Mouse (Mus musculus): ENCODE data around the gene Colec11.

Gene Colec11

GRCm38 (mm10) chr12:28603494-28603893, 19.7 kb downstream of the Colec11 start:
- intact Hi-C loops (cut with DNase I): no loop called here

DNA sequence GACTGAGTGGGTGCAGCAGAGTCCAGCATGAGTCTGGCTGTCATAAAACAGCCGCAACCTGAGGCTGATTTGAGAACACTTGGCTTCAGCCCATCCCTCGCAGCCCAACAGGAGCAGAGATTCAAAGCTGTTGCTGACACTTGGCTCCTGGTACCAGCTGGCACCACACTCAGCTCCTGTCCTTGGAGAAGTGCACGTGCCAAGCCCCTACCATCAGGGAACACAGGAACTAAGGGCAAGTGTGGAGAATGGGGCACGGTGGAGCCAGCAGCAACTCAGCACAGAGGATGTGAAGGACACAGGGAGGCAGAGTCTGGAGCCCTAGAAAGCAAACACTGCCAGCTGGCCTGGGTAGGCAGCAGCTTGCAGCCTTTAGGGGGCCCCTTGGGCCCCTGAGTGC, 20.9 kb downstream of the Colec11 start:
- intact Hi-C loops (cut with DNase I): no loop called here

GRCm38 (mm10) chr12:28598526-28598991, 24.6 kb downstream of the Colec11 start:
- intact Hi-C loops (cut with DNase I): no loop called here

DNA sequence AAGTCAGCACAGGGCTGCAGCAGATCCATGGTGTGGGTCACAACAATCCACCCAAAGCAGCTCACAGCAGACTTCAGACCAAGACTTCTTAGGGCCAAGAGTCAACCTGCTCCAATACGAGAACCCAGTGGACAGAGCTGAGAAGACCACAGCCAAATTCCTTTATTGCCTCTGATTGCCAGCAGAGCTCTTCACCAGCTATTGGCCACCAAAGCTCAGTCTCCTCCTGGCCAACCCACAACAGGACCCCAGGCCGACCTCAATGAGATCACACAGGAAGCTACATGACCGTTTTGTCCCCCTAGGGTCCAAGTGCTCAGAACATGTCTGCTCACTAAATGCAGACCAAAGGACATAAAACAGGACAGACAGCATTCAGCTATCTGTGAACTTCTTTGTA, 25.1 kb downstream of the Colec11 start:
- intact Hi-C loops (cut with DNase I): no loop called here

- intact Hi-C loops (cut with DNase I): no loop called here
Observed at GRCm38 (mm10) chr12:28597699-28598098, 25.5 kb downstream of the Colec11 start.

DNA sequence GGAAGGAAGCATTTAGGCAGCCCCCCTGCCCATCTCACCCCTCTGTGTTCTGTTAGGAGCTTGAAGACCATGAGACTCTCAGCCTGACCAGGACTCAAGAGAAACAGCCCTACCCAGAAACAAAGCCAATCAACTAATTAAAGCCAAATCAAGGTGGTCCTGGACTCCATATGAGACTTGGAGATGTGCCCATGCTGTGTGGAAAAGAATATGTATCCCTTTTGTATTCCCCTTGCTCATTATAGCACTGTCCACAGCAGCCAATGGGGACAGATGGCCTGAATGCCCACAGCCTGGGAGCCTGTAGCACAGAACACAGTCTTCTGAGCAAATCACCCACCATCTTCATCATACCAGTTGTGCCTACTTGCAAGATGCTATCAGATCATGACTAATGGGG, 26.3 kb downstream of the Colec11 start:
- intact Hi-C loops (cut with DNase I): no loop called here

DNA sequence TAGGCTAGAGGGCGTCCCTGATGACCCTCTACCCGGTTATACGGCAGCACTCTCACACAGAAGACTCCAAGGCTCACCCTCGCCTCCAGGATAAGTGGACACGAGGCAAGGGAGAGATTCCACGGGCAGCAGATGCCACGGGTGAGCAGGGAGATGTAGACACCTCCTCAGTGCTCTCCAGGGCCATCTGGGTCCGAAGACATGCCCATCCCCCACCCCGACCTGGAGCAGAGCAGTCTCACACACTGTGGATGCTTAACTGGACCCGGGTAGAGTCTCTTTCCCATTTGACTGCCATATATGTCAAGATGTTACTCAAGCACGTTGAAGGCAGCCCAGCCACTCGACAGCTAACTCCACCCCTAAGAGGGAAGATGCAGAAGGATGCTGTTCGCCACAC, 32.7 kb downstream of the Colec11 start:
- intact Hi-C loops (cut with DNase I): no loop called here

DNA sequence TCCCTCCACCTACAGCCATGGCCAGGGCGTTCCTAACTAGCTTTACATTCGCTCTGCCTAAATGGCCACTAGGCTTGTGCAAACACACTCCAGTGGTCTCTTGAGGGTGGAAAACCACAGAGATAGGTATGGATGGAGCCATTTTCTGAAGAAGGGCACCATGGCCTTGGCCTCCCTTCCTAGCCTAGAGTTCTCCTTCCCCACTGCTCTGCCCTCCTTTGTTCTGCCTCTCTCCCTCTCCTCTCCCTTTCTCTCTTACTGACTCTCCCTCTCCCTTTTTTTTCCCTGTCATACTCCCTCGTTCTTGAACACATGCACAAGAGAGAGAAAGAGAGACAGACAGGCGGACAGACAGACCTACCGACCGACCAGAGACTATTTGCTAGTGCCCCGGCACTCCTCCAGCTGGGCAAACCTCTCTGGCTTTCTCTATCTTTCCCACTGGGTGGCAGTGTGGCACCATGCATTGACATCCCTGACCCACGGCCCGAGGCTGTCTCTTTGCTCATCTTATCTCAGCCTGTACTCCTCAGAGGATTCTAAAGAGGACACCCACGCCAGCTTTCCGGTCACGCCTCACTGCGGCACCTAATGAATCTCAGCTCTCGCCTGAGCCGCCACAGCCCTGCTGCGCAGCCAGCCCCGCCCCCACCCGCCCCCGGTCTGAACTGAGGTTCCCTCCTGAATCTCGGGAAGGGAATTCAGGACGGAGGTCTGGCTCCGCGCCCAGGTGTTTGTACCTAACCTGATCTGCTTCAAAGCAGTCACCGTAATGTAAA, 33.9 kb downstream of the Colec11 start:
- intact Hi-C loops (cut with DNase I): loop anchor here (10.0 kb wide), 1 partner anchor 1296 kb away; no protein-coding TSS in a partner anchor

DNA sequence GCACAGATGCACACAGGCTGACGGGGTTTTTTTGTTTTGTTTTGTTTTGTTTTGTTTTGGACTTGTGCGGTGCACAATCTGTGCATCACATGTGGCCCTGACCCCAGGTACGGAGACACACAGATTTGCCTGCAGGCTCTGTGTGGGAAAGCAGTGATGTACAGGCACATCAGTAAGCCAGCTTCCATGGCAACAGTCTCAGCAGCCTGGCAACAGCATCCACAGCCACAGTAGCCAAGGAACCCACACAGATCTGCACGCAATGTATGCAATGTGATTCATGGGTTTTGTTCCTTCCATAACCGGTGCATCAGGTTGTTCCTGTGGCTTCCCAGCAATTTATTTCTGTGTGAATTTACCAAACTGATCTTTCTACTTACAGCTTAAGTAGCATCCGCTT, 35.2 kb downstream of the Colec11 start:
- intact Hi-C loops (cut with DNase I): loop anchor here (10.0 kb wide), 1 partner anchor 1297 kb away; no protein-coding TSS in a partner anchor

DNA sequence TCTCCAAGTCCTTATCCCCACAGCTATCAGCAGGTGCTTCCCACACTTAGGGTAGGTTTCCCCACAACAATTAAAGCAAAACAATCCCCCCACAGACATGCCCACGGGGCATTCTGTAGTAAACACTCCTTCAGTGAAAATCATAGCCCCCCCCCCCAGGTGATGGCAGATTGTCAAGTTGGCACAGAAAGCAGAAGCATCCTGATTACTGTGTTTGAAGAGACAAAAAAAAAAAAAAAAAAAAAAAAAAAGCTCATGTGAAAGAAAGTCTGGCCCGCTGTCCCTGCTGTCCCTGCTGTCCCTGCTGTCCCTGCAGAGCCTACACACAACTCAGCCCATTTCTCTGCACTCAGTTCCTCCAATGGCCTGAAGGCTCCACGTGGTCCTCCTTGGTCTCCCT, 39.1 kb downstream of the Colec11 start:
- intact Hi-C loops (cut with DNase I): loop anchor here (10.0 kb wide), 1 partner anchor 1301 kb away; no protein-coding TSS in a partner anchor

- intact Hi-C loops (cut with DNase I): loop anchor here (10.0 kb wide), 1 partner anchor 1302 kb away; no protein-coding TSS in a partner anchor
Observed at GRCm38 (mm10) chr12:28582423-28582822, 40.8 kb downstream of the Colec11 start, which contains the start of gene Allc. TSS of gene Allc (minus strand) at chr12:28582523.

DNA sequence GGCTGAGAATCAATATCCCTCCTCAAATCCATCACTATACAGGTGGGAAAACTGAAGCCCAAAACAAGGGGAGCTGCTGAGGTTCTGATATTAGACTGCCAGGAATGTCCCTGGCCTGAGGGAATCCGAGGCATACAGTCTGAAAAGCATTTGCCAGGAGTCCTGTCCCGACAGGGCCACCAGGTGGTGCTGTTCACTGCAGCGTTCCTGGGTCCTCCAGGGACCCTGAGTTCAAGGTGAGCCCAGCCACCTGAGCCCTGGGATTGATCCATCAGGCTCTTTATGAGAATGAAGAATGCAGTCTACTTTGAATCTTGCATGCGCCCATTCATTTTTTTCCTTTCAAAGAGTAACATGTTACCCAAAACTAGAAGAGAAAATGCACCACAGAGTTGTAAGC, 44.0 kb downstream of the Colec11 start:
- intact Hi-C loops (cut with DNase I): no loop called here

DNA sequence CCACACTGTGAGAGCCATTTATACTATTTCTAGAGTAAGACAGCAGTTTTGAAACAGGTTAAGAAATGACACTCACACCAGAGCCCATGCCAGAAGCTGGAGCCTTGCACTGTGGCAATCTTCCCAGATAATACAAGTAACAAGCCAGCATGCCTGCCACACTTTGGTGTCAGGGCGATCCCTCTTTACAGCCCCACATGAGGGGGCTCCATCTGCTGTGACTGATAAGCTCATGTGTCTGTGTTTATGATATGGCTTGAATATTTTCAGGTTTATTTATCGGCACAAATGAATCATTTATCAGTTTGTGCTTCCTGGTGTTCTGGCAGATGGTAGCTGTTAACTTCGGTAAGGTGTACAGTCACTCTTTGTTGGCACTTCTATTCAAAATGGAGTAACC, 45.0 kb downstream of the Colec11 start:
- intact Hi-C loops (cut with DNase I): no loop called here

DNA sequence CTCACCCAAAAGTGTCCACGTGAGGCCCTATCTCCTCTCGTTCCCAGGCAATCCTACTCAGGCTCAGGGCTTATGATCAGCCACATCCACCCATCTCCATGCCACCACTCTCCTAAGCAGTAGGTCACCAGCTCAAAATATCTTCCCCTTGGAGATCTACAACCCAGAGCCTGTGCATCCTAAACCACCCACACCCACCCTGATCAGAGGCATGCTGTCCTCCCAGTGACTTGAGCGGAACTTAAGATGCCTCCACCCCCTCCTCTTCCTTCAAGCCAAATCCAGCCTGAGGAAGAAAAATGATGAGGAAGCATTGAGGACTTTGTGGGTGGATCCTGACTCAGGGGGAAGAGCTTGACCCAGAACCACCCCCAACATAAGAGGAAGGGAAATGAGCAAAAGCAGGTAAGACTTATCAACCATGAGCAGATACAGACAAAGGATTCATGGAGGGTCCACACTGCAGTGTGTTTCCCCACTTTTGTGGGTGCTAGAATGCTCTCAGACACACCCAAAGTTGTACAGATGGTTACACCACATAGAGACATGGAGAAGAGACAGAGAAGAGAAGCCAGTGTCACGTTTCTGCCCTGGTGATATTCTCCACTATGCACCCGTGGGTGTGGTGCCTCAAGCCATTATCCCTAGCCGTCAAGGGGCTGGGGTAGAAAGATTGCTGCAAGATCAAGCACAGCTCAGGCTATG, 47.7 kb downstream of the Colec11 start:
- intact Hi-C loops (cut with DNase I): no loop called here

- intact Hi-C loops (cut with DNase I): no loop called here
Observed at GRCm38 (mm10) chr12:28572241-28572640, 50.9 kb downstream of the Colec11 start.

DNA sequence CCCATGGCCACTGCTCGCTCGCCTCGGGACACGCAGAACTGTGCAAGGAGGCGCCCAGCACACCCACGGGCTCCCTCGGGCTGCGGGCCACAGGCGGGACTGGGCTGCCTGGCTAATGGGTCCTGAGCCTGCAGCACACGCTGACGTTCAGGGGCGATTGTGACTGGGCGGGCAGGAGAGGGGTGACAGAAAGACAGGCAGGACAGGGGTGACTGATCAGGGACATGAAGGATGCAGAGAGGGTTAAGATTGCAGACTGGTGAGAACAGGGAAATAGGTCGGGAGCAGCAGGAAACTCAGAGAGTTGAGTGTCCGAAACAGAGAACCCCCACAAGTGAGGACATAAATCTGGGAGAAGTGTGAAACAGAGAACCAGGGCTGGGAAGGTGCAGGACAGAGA, 70.9 kb downstream of the Colec11 start, which contains the start of gene Dcdc2c:
Gene Dcdc2c, minus strand, starts transcription at position 101 of the 400 bp plus-strand sequence.
- intact Hi-C loops (cut with DNase I): no loop called here

- intact Hi-C loops (cut with DNase I): no loop called here
Observed at GRCm38 (mm10) chr12:28551775-28552174, 71.4 kb downstream of the Colec11 start.

- intact Hi-C loops (cut with DNase I): no loop called here
Observed at GRCm38 (mm10) chr12:28548887-28549286, 74.3 kb downstream of the Colec11 start.
